Mouse (Mus musculus) skeletal muscle tissue, adult 2 months (tissue): ENCODE results near the gene Lpcat3.

Experiments used
- DNase-seq: peaks from one replicate; pipeline ENCODE4 v3.0.0-alpha.2; 2012; ENCODE audit warnings: low read depth, low spot score

The Lpcat3 gene

GRCm38 (mm10) chr6:124704417-124704816 is 41.6 kb downstream of the Lpcat3 start:
- no peak for DNase-seq

GRCm38 (mm10) chr6:124706061-124706627 is 43.3 kb downstream of the Lpcat3 start:
- no peak for DNase-seq

- DNase-seq = no peak
These were observed 45.6 kb downstream of the Lpcat3 start for GRCm38 (mm10) chr6:124708289-124708889.

DNA sequence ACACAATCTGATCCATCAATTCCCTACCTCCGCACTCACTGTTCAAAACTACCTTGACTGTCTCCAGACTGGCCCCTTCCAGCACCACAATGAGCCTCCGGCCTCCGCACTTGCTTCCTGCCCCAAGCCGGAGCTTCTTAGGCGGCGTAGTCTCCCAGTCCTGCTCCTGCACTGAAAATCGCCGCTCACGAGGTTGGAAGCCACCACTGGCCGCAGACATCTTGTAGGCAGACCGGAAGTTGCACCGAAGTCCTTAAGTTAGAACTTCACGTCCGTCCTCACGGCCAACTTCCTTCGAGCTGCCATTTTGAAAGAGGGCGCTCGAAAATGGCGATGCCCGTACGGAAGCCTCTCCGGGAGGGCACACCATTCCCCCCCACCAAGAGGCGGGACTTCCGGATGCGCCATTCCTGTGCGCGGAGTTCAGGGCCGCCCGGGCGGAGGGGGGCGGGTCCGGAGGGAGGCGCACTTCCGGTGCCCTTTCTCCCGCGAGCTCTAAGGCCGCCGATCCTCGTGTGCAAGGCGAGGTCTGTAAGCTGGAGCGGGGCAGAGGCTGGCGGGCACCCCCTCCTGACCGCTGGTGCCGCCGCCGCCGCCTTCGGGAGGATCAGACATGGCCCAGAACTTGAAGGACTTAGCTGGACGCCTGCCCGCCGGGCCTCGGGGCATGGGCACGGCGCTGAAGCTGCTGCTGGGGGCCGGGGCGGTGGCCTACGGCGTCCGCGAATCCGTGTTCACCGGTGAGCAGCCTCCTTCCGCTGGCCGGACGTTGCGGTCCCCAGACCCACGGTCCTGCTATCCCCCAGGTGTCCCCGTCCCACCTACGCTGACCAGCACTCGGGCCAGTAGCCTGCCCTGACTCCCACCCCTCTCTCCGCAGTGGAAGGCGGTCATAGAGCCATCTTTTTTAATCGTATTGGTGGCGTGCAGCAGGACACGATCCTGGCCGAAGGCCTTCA is 49.3 kb downstream of the Lpcat3 start, which contains the start of the genes Emg1 and Phb2:
Gene Emg1, minus strand, starts transcription at position 355 of the 959 bp plus-strand sequence.
Gene Phb2, plus strand, starts transcription at position 513 of the 959 bp plus-strand sequence.
- peak; percentile 97 for DNase-seq

- DNase-seq = no peak
These were observed 50.1 kb downstream of the Lpcat3 start for GRCm38 (mm10) chr6:124712918-124713317.

GRCm38 (mm10) chr6:124716864-124717490 is 54.1 kb downstream of the Lpcat3 start:
- no peak for DNase-seq

DNA sequence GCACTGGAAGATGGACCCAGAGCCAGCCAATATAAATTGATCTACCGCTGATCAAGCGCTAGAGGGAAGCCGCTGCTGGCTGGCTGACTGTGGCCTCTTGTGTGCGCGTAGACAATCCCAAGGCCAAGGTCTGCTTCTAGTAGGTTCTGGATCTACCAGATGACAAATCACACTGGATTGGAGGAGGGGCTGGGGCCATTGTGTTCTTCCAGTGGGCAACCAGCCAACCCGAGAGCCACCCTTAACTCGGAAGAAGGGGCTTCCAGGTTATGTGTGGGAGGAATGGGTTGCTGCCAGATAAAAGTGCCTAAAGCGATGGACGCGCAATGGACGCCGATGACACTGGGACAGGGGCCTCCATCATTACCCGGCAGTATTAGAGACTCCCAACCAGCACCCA is 55.1 kb downstream of the Lpcat3 start:
- DNase-seq = no peak

GRCm38 (mm10) chr6:124718703-124719102 is 55.9 kb downstream of the Lpcat3 start:
- DNase-seq = no peak

DNA sequence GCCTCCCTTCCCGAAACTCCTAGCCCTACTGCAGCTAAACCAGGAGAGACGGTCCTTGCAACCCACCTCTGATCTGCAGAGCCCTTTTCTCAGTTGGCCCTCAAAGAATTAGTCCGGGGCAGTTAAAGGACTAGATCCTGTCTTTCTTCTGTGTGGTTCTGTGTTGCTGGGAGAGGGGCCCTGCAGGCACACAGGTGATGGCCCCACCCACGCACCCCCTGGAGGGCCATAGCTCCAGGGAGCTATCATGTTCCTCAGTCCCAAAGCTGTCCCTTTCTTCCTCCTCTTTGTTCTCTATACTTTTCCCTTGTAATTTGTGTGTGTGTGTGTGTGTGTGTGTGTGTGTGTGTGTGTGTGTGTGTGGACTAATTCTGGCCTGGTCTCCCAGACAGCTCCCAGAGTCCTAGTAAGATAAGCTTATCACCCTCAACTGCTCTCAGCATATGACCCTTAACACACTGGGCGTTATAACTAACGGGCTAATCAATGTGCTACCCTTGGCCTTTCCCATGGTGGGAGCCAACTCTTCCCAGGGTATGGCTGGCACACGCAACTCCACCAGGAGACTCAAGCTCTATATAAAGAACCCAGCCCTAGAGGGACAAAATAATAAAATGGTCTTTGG is 56.6 kb downstream of the Lpcat3 start:
- DNase-seq = no peak

DNA sequence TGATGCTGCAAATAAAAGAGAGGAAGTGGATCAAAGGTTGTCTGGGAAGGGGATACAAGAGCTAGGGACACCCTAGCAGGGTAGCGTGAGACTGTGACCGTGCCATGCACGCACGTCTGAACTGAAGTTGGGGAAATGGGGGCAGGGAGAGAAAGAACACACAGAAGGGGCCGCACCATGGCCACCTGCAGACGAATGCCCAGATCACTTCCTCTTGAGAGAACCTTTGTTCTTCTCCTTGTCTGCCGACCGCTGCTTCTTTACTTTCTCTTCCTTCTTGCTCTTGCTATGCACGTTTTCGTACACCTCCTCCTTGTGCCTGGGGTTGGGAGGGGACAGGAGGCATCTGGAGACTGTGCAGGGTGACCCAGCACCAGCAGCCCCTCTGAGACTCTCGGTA is 58.1 kb downstream of the Lpcat3 start:
- no peak for DNase-seq

DNA sequence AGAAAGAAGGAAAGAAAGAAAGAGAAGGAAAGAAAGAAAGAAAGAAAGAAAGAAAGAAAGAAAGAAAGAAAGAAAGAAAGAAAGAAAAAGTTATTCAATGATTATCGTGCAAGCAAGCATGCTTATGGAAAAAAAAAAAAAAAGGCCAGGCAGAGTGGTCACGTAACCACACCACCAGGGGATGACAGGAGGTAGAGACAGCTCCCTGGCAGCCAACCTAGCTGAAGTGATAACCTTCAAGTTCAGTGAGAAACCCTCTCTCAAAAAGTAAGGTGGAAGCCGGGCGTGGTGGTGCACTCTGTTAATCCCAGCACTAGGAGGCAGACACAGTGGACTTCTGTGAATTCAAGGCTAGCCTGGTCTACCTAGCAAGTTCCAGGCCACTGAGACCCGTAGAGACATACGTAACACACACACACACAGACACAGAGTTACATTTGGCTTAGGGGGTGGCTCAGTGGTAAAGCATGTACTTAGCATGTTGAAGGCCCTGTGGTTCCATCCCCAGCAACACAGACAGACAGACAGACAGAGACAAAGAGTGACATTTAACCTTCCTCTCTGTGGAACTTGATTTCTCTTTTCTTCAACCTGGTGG is 60.1 kb downstream of the Lpcat3 start:
- DNase-seq = no peak

- DNase-seq = no peak
These were observed 60.7 kb downstream of the Lpcat3 start for GRCm38 (mm10) chr6:124723541-124723940.

- DNase-seq = no peak
These were observed 61.6 kb downstream of the Lpcat3 start for GRCm38 (mm10) chr6:124724472-124724871.

GRCm38 (mm10) chr6:124728621-124729020 is 65.8 kb downstream of the Lpcat3 start:
- no peak for DNase-seq

DNA sequence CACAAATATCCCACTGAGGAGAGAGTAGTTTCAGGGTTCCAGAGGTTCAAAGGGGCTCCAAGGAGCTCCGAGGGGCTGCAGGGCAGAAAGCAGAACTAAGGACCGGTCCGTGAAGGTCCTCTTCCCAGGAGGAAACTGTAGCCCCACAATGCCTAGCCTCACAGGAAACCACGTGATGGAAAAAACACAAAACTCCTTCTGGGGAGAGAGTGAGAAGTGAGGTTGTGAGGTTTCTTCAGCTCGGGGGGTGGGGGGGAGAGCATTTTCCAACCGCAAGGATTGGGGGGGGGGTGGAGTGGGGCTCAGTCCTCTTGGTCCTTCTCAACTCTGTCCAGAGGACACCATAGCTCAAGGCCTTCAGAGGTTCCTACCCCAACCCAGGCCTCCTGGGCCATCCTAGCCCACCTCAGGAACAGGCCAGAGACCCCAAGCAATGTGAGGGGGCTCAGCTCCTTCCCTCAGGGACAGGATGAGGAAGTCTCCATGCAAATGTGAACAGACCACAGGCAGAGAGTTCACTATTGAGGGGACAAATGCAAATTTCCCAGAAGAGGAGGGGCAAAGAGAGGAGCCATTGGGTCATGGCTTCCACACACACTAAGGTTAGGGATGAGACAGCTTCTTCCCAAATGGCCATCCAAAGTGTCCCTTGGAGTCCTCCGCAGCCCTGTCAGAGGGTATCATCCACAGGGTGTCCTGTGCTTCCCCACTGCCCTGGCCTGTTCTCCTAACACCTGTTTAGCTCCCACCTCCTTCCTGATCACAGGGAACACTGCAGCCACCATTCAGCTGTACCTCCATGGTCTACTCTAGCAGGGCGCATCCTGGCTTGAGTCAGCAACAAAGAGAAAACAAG is 67.3 kb downstream of the Lpcat3 start:
- DNase-seq = no peak

DNA sequence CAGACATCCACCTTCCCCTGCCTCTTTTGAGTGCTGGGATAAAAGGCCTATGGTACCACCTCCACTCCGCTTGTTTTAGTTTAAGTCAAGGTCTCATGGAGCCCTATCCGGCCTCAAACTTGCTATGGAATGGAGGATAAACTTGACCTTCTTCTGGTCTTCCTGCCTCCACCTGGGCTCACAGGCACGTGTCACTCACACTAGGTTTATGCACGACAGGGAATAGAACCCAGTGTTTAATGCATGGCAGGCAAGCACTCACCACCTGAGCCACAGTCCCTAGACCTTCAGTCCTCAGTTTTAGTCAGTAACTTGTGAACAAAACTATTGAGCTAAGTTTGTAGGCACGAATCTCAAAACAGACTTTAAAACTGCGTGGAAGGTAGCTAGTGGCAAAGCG is 68.2 kb downstream of the Lpcat3 start:
- no peak for DNase-seq

- DNase-seq = no peak
These were observed 69.9 kb downstream of the Lpcat3 start for GRCm38 (mm10) chr6:124732476-124733370.

DNA sequence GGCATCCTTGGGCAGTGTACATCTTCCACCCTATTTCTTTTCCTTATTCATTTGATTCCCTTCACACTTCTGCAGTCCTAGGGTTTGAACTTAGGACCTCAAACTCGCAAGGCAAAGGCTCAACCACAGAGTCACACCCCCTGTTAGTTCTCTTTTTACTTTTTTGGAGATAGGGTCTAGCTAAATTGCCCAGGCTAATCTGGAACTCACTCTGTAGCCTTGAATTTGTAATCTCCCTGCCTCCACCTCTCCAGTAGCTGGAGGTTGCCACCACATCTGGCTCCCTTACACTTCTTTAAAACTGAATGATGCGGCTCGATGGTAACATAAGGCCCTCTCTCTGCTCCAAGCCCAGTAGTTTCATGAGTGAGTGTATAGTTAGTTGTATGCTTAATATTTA is 71.6 kb downstream of the Lpcat3 start:
- DNase-seq = no peak

- DNase-seq = no peak
These were observed 74.2 kb downstream of the Lpcat3 start for GRCm38 (mm10) chr6:124737040-124737439.
